In the genomic region with DNA sequence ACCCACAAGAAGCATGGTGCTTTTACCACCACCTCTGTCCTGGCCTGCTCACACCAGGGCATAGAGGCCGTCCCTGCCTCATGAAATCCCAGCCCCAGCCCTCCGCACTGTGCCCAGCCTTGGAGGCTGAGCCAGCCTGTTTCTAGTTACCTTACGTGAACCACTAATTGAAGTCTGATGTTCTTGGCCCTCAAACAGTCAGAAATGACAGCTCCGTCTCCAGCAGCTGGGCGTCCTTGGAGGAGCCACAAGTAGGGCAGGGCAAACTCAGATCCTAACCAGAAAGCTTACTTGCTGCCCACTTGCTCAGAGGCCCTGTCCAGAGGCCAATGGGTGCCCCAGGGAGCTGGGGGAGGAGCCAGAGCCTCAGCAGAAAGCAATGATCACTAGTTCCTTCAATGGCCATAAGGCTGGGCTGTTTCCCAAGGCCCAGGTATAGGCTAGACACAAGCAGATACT, we compare ENCODE assay signal across 9 mouse cellular contexts. TPM values are rescaled to one million over a fixed set of nuclear protein-coding genes. Genes with fewer than 3 reads are reported as not detected.
A peak's percentile ranks its signal among the peaks of the same experiment; 100 is the strongest.
DNase-seq lines count a peak whose midpoint lies in the region; ATAC-seq lines count a peak whose summit lies in the region.
"Had no signal": no experiment of that assay in that cellular context is flagged by ENCODE, and none has a peak within 500 bp of the region (broad histone marks: within the 10 kb centered on the region; RNA-seq: fewer than 3 reads in every experiment).

No protein-coding gene starts in this region.

- peaks cover 29% of the 10 kb centered on the region for H3K4me1 ChIP-seq in limb, embryonic 10.5 days

- no peaks in the 10 kb centered on the region for H3K9me3 ChIP-seq in limb, embryonic 10.5 days (replicated peaks)

- intact Hi-C loops in heart, postnatal 36 days (cut with DNase I), result no loop called here

- no peaks in the 10 kb centered on the region for H3K27me3 ChIP-seq in limb, embryonic 10.5 days (ENCODE audit: low read depth, poor library complexity, severe bottlenecking)

- H3K4me3 ChIP-seq in limb, embryonic 10.5 days, result no peak overlapping the region

- ATAC-seq in activated CD4-positive, CD25-positive, alpha-beta regulatory T cell, adult 4 months, result no peak
- ATAC-seq in megakaryocyte-erythroid progenitor cell, adult 5-6 weeks (replicated peaks; ENCODE audit: low FRiP score, low TSS enrichment, poor library complexity, severe bottlenecking), result no peak

- peaks cover 86% of the 10 kb centered on the region for H3K36me3 ChIP-seq in limb, embryonic 10.5 days

- peak; percentile 41 to 55 for DNase-seq in heart, adult 18-20 months
- DNase-seq in heart, postnatal 36 days, result no peak
- peak; percentile 15 for DNase-seq in 416B (ENCODE audit: low read depth)
- DNase-seq in embryo, embryonic 11 days, result peak; percentile 55
- peak; percentile 63 for DNase-seq in limb, embryonic 10.5 days (ENCODE audit: low spot score)
- no peak for DNase-seq in left cerebral cortex, adult 18-20 months (ENCODE audit: low spot score in 2 of 2)

- H3K27ac ChIP-seq in limb, embryonic 10.5 days, result peak overlapping the region; percentile 32
- H3K27ac ChIP-seq: liver, embryonic 14.5 days had no signal

- 26% methylated on average over 5 of the region's 5 CpGs for WGBS in limb, embryonic 10.5 days

RNA-seq across cellular contexts. Expression of a gene that starts 13.6 kb away (rescaled TPM):
- total RNA-seq in heart, adult 18-20 months (2021), result 10 to 100 TPM; 25.4 to 25.5 TPM
- total RNA-seq in heart, postnatal 36 days (2021), result 10 to 100 TPM; 21.5 to 24.6 TPM
- polyA plus RNA-seq in limb, embryonic 10.5 days (2016; fragmentation: Nextera tagmentation; extraction: Ambion mirVana), result 40.3 and 44.9 TPM in 2 replicates
- polyA plus RNA-seq in activated CD4-positive, CD25-positive, alpha-beta regulatory T cell, adult 4 months (2017; shearing (Covaris generic)), result 1 to 10 TPM; 7.8 to 8.6 TPM
- 10 to 100 TPM; 34.4 to 36.3 TPM for total RNA-seq in left cerebral cortex, adult 18-20 months (2021)
- total RNA-seq in megakaryocyte-erythroid progenitor cell, adult 5-6 weeks (2014; fragmentation: Nextera tagmentation), result 20.7 and 21.9 TPM in 2 replicates
- 30.2 and 54.0 TPM in 2 replicates for total RNA-seq in megakaryocyte-erythroid progenitor cell, adult 5-6 weeks (2017)

Comparison
In these comparisons a context has a peak if more than half of its experiments do, and no peak if none do; other contexts are left out.
1. DNase-seq: peak in heart, adult 18-20 months (2 of 2), 416B (single experiment), embryo, embryonic 11 days (single experiment) and limb, embryonic 10.5 days (single experiment); none in heart, postnatal 36 days (0 of 2) and left cerebral cortex, adult 18-20 months (0 of 2).